Mouse (Mus musculus) thymus, postnatal 10 days (tissue): ENCODE results near the gene Hspg2.

Experiments
- DNase-seq, 2 experiments: peaks; one replicate each; pipeline ENCODE4 v3.0.0; 2021; ENCODE audit warnings: low spot score in 2 of 2

Hspg2 gene

GRCm38 (mm10) chr4:137500149-137500548, 31.6 kb downstream of the Hspg2 start:
- no peak for DNase-seq

GRCm38 (mm10) chr4:137500953-137501352, 32.4 kb downstream of the Hspg2 start:
- no peak for DNase-seq

GRCm38 (mm10) chr4:137502183-137502582, 33.6 kb downstream of the Hspg2 start:
- no peak for DNase-seq

GRCm38 (mm10) chr4:137502801-137503200, 34.2 kb downstream of the Hspg2 start:
- DNase-seq = no peak

GRCm38 (mm10) chr4:137503509-137503971, 35.0 kb downstream of the Hspg2 start:
- no peak for DNase-seq

- no peak for DNase-seq
These were observed 38.1 kb downstream of the Hspg2 start for GRCm38 (mm10) chr4:137506629-137507028.

GRCm38 (mm10) chr4:137509528-137509927, 41.0 kb downstream of the Hspg2 start:
- no peak for DNase-seq

GRCm38 (mm10) chr4:137510021-137510696, 41.6 kb downstream of the Hspg2 start:
- DNase-seq = peak; percentile 38 to 57

GRCm38 (mm10) chr4:137512897-137513296, 44.3 kb downstream of the Hspg2 start:
- no peak for DNase-seq

GRCm38 (mm10) chr4:137517989-137518691, 49.6 kb downstream of the Hspg2 start:
- no peak for DNase-seq

- DNase-seq = no peak
These were observed 50.2 kb downstream of the Hspg2 start for GRCm38 (mm10) chr4:137518746-137519145.

GRCm38 (mm10) chr4:137520346-137520745, 51.8 kb downstream of the Hspg2 start:
- DNase-seq = no peak

- DNase-seq = no peak
These were observed 53.4 kb downstream of the Hspg2 start for GRCm38 (mm10) chr4:137521966-137522365.

- no peak for DNase-seq
These were observed 56.9 kb downstream of the Hspg2 start for GRCm38 (mm10) chr4:137525426-137525825.

GRCm38 (mm10) chr4:137527368-137527767, 58.8 kb downstream of the Hspg2 start:
- DNase-seq = no peak

GRCm38 (mm10) chr4:137527872-137528271, 59.3 kb downstream of the Hspg2 start:
- no peak for DNase-seq

- DNase-seq = no peak
These were observed 71.8 kb downstream of the Hspg2 start for GRCm38 (mm10) chr4:137540356-137540755.

GRCm38 (mm10) chr4:137542968-137543367, 74.4 kb downstream of the Hspg2 start:
- DNase-seq = no peak

- no peak for DNase-seq
These were observed 77.0 kb downstream of the Hspg2 start for GRCm38 (mm10) chr4:137545568-137545967.

GRCm38 (mm10) chr4:137546003-137546525, 77.5 kb downstream of the Hspg2 start:
- DNase-seq = peak in 1 of 2 experiments; percentile 44

- DNase-seq = no peak
These were observed 84.9 kb downstream of the Hspg2 start for GRCm38 (mm10) chr4:137553466-137553865.

GRCm38 (mm10) chr4:137556673-137557210, 88.2 kb downstream of the Hspg2 start:
- DNase-seq = no peak

- no peak for DNase-seq
These were observed 101.3 kb downstream of the Hspg2 start for GRCm38 (mm10) chr4:137569873-137570272.
